Mouse (Mus musculus) ovary, postnatal 14 days (tissue): ENCODE data around the gene Dapk2.

Experiments
- DNase-seq: peaks from one replicate; pipeline ENCODE4 v3.0.0; 2022; ENCODE audit warnings: low spot score

Dapk2 gene

DNA sequence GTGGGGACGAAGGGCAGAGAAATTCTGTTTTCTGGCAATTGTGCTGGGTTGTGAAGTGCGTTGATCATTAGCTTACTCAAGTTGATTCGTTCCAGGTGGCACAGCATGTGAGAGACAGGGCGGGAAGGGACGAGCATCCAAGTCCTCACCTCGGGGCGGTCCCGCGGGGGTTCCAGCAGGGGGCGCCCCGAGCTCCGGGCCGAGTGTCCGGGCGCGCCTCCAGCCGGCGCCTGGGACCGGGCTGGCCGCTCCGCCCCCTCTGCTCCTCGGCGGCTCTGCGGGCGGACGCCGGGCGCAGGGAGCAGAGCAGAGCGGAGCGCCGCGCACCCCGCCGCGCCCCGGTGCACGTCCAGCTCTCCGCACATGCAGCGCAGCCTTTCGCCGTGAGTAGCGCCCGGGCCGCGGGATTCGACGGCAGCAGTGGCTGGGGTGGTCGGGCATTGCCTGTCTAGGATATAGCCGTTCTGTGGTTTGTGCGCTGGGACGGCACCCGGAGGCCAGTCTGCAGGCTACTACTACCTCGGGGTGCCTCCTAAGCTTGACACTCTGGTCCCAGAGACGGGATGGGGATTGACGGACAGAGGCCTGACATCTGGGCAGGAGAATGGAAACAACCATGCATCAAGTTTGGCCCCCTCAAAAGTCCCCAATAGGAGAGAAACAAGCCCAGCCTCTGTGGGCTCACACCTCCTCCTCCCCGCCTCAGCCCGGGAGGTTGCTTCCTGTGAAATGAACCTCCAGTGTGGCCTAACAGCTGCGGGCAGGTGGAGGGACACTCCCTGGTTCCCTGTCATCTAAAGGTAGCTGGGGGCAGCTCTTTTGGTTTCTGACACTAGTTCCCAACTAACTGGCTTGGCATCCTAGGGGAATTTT is at the start of gene Dapk2:
Dapk2 (plus strand) TSS at position 266 of the 873 bp plus-strand sequence.
- DNase-seq: peak; percentile 87

DNA sequence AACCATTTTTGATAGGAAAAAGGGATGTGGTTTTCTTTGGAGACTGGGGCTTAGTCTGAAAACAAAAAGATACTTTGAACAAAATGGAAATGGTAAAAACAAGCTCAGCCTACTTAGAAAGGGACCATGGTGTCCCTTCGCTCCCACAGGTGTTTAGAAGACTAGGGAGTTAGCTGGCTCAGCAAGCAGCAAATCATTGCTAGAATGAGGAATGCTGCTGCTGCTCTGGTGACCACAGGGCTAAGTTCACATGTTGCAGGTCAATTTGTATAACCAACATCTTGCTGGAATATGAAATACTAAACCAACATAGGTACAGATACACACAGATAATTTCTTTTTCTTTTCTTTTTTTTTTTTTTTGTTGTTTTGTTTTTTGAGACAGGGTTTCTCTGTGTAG is 48.4 kb upstream of the Dapk2 start:
- no peak for DNase-seq

DNA sequence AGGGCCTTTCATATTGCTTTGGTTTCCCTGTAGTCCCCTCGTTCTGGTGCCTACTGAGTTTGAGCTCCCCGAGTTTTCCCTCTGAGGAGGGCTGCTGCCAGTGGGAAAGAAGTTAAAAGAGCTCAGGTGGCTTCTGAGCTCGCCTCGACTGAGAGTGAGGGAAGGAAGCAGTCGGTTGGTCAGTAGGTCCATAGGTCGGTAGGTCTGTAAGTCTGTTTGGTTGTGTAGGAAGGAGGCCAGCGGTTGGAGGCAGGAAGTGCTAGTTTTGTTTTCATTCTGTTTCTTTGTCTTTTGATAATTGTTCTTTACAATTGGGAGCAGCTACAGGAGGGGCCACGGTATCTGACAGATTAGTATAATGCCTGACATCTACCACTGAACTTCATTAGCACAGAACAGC is 47.9 kb upstream of the Dapk2 start:
- DNase-seq: no peak

DNA sequence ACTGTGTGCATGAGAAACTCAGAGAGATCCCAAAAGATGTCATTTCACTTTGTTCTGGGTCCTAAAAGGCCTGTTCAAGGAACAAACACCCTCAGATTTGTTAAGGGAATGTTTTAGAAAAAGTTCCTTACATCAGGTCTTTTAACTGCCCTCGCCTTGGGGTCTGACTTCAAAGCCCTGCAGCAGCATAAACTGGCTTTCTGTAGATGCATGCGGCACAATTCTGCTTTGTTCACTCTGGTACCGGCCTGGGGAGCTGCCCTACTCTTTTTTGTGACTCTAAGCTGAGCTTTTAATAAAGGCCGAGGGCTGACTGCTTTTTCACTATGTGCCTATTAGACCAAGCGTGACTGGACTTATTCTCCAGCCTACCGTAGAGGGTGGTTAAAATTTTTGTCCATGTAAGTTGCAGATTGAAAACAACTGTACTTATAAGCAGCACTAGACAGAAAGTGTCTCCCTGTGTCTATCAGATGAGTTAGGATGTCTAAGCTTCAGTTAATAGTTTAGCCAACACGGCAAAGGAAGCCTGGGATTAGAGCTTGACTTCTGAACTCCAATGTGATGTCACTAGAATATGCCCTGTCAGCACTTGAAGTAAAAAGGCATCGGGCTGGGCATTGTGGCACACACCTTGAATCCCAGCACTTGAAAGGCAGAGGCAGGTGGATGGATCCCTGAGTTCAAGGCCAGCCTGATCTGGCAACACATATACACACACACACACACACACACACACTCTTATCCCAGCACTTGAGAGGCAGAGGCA is 47.2 kb upstream of the Dapk2 start:
- no peak for DNase-seq

DNA sequence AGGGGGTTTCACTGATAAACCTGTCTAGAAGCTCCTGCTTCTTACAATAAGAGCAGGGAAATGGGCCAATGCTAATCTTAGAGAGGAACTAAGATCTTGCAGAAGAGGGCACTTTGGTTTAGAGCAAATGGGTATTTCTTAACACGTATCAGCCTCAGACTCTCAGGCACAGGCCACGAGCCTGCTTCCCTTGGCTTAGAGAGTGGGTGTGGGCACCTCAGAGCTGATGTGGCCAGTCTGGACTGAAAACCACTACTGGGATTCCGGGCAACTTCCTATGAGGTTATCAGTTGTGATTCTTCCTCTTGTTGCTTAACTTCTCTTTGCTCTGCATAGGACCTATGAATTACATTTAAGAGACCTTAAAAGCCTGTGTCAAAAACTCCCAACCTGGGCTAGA is 43.7 kb upstream of the Dapk2 start:
- no peak for DNase-seq

DNA sequence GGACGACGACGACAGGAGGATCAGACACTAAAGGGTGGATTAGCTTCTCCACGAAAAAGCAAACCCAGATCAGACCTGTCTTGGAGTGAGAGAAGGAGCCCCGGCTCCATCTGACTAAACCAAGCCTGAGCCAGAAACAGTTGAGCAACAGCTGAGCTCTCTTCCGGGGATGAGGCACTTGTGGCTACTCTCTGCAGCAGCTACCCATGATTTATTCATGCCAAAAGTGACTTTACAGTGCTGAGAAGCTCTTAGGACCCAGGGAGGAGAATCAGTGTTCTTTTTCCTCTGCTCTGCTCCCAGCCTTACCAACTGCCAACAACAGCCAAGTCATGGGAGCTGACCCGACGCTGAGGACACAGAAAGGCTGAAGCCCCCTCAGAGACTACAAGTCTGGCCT is 41.1 kb upstream of the Dapk2 start:
- no peak for DNase-seq

DNA sequence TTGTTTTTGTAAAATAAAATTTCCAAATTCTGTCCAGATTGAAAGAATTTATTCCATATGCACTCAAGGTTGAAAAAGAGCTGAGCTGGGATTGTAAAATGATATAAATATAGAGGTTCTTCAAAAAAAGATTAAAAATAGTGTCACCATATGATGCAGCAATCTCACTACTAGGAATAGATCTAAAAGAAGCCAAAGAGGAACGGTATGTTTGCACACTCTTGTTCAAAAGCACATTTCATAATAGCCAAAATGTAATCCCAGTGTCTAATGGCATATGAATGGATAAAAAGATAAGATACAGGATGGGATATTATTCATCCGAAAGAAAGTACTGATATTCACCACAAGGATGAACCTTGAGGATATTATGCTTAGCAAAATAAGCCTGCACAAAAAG is 38.5 kb upstream of the Dapk2 start:
- no peak for DNase-seq

DNA sequence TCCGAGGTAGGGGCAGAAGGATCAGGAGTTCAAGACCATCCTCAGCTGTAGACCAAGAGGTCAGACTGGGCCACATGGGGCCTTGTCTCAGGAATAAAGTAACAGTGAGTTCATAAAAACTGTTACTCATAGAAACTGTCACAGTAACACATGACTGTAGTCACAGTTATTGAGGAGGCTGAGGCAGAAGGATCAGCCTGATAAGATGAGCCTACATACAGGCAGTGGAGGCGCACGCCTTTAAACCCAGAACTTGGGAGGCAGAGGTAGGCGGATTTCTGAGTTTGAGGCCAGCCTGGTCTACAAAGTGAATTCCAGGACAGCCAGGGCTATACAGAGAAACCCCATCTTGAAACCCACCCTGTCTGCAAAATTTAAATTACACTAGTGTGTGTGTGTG is 37.9 kb upstream of the Dapk2 start:
- no peak for DNase-seq

DNA sequence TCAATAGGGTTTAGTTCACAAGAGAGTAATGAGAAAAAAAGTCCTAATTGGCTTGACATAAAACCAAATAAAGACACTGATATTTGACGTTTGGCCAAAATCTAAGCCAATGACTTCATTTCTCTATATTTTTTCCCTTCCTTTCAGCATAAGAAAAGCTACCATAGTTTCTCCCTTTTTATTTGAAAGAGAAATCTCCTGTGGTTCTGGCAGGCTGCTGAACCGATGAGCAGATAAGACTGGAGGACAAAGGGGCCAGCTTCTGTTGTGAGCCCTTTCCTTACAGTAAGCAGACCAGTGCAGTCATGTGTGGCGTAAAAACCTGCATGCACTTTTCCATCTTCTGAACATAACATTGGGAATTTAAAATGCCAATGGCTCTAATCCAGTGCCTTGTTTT is 37.1 kb upstream of the Dapk2 start:
- DNase-seq: no peak

DNA sequence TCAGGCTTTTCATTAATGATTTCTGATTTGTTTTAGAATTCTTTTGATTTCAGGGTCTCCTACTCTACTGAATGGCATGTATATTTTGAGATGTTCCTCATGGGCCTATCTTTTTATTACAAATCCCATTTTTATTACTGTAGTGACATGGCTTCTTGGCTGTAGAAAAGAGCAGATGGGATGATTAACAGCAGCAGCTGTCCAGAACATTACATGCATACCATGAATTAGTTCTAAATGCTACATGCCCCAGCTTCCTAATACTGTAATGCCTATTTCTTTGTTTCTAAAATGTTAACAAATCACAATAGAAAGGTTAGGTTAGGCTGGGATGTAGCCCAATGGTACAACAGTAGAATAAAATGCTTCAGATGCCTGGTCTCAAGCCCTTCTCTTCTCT is 36.6 kb upstream of the Dapk2 start:
- no peak for DNase-seq

DNA sequence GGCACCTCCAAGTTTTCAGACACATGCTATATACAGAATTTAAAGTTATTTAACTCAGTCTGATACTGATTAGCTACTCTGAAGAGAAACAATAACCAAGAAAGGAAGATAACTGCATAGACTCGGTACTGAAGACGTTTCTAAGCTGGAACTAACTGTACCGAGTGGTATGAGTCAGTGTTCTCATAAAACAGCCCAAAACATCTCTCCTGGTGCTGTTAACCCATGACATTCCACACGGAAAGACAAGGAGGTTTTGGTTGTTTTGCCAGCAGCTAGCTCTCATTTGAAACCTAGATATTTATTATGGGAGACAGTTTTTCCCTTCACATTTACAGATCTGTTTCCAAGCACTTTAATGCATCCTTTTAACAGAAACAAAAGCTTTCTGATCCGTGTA is 34.4 kb upstream of the Dapk2 start:
- no peak for DNase-seq

DNA sequence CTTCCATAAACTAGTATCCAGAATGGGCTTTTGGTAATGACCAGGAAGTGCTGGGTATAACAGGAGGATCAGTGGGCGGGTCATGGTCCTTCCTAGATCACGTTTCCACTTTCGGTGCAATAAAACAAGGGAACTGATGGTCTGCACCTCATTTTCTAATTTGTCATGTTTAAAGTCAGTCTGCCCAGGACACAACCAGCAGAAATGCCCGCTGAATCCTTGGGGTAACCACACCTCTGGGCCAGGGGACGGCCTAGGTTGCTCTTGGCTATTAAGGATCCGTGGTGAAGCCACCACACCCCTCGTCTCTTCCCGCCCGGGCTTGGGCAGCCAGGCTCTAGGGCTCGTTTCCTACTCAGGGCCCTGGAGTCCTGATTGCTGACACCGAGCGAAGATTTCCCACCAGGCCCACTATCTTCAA is 33.9 kb upstream of the Dapk2 start:
- DNase-seq: peak; percentile 23

DNA sequence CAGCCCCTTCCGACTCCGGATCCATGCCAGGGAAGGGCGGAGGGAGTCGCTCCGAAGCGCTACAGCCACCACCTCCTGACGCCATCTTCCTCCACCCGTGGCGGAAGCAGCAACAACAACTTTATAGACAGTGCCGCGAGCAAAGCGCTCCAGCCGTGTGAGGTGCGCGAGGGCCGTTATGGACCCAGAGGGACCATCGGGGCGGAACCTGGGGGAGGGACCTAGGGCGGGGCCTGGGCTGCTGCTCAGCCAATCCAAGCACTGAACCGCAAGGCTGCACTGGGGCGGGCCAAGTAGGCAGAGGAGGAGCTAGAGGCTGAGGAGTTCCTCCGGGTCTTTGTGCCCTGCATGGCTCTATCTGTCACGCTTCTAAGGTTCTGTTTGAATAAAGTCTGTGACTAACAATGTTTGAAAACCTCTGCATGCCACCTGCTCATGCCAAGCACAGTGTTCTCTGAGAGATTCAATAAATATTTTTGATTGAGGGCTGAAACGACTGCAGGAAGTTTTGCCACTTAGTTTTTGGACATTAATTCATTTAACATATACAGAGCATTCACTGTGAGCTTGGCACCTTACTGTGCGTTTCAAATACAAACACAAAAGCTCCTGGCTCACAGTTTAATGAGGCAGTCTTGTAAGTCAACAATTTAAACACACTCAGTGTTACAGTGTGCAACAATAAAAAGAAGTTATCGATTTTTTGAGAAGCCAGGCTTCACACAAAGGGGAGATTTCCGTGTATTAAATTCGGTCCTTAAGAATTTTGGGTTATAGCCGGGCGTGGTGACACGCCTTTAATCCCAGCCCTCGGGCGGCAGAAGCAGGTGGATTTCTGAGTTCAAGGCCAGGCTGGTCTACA is 33.1 kb upstream of the Dapk2 start:
- DNase-seq: peak; percentile 94

DNA sequence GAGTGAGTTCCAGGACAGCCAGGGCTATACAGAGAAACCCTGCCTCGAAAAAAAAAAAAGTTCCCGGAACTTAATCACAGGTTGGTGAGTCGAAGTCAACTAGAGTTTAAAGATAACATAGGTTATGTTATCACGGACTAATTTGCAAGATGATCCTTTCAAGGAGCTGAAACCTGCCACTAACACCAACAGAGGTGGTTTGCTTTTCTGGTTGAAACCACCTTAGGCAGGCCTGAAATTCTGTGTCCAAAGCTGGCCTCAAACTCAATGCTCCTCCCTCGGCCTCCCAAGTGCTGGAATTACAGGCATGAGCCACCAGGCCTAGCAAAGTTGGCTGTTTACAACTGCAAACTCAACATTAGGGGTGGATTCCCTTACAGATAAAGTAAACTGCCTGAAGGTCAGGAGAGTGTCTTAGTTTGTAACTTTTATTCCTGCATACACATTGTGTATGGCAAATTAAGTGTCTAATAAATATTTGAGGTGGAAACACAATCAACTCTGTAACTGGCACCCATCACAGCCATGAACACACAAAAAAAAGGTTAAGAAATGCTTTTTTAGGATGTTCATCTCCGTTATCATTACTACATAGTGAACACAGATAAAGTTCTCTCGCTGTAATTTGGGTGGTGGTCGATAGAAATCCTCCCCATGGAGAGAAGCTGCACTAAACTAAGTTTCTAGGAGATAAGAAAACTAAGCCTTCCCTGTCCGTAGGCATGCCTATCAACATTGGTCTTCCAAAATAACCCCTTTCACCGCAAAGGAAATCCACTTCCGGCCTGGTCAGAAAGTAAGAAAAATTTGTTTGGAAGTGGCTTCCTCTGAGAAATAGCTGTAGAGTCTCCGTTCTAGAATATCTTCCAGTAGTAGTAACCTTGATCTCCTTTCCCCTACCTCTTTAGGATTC is 32.2 kb upstream of the Dapk2 start:
- no peak for DNase-seq

DNA sequence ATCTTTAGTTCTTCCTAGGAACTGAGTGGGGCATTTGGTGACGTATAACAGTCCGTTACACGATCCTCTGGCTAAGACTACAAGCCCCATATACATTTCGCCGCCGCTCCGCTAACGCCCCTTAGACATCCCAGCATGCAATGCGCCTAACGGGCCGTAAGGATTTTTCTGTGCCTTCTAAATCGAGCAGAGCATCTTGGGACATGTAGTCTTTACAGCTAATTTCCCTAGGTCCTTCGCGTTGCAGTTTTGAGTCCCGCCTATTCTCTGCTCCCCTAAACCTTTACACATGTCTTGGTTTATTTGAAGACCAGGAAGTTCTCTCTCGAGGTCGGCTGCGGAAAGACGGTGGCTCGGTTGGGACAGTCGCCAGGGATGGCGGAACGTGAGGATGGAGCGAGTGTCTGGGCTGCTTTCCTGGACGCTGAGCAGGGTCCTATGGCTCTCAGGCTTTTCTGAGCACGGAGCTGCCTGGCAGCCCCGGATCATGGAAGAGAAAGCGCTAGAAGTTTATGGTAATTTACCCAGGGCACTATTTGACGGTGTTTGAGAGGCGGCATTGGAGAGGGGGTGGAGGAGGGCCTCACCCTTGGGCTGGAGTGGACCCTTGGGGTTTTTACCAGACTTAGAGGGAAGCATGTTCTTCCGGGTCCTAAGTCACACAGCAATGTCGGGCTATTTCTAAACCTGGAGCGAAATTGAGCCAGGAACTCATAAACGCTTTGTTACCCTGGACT is 31.4 kb upstream of the Dapk2 start, which contains the start of the genes Snx1 and Ciao2a:
Snx1 (minus strand) TSS at position 132 of the 737 bp plus-strand sequence.
Ciao2a (plus strand) TSS at position 156 of the 737 bp plus-strand sequence.
- peak; percentile 82 for DNase-seq

DNA sequence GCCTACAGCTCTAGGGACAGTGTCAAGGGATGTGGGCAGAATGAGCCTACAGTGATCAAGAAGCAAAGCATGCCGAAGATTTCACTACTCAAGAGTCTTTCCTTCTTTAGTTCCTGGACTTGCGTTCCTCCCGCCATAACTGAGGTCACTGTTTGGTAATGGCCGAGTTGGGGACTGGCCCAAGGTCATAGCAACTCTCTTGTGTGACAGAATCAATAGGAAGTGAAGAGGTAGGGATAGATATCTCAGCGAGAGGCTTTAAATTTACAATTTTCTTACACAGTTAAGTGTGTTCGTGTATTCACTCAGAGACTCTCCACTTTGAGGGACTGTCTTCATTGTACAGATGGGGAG is 30.9 kb upstream of the Dapk2 start:
- DNase-seq: no peak

DNA sequence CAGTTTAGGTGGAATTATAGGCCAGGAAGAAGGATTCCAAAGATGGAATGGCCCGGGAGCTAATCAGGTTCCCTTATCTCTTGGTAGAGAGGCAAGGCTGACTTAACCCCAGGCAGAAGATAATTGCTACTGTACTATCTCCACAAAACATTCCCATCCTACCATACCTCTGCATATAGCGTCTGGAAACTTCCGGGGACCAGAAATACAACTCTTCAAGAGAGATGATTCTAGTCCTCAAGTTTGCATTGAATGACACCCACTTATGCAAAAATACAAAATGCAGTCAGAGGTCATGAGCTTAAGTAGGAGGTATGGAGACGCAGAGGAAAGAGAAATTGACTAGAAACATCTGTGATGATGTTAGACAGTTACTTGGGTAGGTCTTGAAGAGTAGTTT is 30.1 kb upstream of the Dapk2 start:
- no peak for DNase-seq

DNA sequence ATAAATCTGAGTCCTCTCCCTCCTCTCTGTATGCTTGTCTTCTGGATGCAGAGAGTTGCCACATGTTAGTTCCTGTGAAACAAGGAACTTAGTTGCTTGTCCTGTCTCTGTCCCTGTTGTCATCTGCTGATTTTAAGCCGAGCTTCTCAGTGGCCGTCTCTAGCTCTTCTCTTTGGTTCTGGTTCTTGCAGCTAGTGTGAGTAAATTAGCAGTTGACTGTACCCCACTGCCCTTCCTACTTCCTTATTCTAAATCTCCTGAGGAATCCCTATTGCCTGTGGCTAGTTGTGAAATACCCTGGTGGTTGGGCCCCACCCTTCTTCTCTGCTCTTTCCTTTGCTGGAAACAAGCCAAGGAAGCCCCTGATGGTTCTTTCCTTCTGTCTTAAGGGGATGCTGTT is 26.6 kb upstream of the Dapk2 start:
- no peak for DNase-seq

DNA sequence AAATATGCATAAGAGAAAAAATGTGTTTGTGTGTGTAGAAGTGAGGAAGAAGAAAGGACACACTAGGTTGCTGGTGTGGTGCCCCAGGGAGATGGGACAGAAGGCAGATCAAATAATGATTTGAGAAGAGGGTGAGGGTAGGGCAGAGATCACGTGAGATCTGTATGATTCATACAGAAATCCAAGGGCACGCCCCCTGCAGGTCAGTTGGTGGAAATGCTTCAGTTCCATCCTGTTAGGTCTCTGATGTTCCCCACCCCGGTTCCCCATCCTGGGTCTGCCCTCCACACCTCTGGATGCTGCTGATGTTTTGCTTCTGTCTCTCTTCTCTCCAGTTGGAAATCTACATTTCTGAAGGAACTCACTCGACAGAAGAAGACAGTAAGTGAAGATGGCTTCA is 22.1 kb upstream of the Dapk2 start:
- DNase-seq: no peak

DNA sequence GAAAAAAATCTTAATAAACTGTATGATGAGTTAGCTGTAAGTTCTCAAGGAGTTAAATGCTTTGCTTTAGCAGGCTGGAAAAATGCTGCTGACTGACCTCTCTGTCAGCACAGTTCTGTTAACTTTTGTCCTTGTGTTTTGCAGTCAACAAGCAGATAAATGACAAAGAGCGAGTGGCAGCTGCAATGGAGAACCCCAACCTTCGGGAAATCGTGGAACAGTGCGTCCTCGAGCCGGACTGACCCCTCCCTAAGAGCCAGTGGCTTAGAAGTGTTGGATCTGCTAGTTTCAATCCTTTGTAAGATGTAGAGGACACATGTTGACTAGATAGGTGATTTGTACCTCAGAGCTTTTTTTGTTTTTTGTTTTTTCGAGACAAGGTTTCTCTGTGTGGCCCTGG is 19.8 kb upstream of the Dapk2 start:
- no peak for DNase-seq

DNA sequence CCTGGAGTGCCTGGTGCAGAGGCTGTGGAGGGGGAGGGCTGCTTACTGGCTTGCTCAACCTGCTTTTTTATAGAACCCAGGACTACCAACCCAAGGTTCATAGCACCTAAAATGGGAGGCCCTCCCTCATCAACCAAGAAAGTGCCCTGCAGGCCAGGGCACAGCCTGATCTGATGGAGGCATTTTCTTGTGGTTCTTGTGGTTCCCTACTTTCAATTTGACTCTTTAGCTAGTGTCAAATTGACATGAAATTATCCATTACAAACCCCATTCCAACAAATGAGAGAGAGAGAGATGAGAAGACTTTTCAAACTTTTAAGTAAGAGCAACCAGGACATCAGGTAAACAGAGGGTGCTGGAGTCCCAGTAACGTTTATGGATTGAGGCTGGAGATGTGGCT is 15.8 kb upstream of the Dapk2 start:
- DNase-seq: no peak
